Mouse (Mus musculus) lung, postnatal 36 days (tissue): ENCODE measurements around the gene Cs.

Experiments used
- DNase-seq: peaks from one replicate; pipeline ENCODE4 v3.0.0; 2022; ENCODE audit warnings: mixed read lengths

Gene Cs

DNA sequence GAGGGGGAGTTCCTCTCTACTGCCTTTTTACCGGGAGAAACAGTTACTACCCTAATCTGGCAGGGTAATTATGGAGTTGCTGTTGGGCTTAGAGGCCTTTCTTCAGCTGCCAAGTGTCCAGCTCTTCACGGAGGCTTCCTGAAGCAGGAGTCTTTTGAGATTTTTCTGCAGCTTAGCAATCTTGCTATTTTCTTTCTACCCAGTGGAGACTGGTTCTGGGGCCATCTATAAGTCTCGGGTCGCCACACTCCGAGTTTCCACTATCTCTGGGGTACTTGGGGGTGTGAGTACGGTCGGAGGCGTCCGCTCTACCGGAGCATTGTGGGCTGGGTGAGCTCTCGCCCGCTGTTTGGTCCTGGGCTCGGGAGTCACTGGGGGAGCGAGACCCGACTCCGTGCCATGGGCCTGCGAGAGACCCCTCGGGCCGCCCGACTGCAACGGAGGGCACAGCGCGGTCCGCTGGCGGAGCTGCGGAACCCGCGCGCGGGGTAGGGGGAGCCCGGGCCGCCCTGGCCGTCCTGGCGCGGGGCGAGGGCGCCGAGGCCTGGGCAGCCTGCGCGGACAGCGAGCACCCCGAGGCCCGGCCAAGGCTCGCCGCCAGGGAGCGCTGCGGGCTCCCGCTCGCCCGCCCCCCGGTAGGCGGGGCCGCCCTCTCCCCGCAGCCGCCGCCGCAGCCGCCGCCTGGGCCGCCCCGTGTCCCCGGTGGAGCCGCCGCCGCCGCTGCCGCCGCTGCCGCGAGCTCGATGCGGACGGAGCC, 39.1 kb downstream of the Cs start, which contains the start of gene Ankrd52:
Gene Ankrd52, plus strand, starts transcription at position 661 of the 757 bp plus-strand sequence.
- DNase-seq = peak; percentile 84

GRCm38 (mm10) chr10:128377222-128377939, 39.8 kb downstream of the Cs start:
- peak; percentile 26 for DNase-seq

GRCm38 (mm10) chr10:128377940-128378448, 40.5 kb downstream of the Cs start:
- DNase-seq = no peak

DNA sequence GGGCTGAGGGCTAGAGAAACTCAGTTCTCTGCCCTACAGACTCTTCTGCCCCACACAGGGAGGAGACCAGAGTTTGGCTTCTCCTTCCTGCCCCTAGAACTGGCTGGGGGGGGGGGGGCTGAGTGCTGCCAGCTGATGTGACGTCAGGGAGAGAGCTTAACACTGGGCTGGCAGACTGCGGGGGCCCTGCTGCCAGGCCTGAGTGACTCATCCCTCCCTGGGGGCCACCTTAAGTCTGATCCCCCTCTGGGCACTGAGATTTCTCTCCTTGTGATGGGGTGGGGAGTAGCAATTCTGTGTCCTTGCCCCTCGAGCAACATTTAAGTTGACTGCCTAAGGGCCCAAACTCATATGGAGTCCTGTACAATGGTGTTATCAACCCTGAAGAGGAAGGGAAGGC, 40.9 kb downstream of the Cs start:
- no peak for DNase-seq

GRCm38 (mm10) chr10:128379260-128379659, 41.7 kb downstream of the Cs start:
- DNase-seq = no peak

GRCm38 (mm10) chr10:128380565-128380964, 43.0 kb downstream of the Cs start:
- DNase-seq = no peak

DNA sequence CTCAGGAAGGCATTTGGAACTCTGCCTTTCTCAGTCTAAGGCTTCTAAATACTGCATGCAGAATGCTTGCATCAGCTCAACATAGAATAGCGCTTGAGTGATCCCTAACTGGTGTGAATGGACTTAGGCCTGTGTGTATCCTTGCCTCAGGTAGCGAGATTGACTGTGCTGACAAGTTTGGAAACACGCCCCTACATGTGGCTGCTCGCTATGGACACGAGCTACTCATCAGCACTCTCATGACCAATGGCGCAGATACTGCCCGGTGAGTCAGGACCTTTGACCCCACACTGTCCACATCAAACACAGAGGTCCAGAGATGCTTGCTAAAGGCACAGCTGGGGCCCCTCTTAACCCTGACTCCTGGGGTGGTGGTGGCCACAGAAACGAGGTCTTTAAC, 44.9 kb downstream of the Cs start:
- no peak for DNase-seq

DNA sequence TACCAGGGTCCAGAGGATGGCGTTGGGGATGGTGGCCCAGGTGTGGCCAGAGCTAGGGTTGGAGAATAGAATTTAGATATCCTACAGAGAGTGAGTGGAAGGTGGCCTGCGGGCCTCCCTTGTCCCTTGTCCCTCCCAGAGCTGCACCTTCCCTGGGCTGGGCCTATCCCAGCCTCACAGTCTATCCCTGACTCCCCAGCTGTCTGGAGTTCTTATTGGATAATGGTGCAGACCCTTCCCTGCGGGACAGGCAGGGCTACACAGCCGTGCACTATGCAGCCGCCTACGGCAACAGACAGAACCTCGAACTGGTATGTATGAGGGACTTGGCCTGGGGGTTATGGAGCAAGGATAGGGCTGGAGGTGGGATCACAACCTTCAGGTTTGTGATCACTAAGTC, 48.4 kb downstream of the Cs start:
- no peak for DNase-seq

GRCm38 (mm10) chr10:128388941-128389340, 51.4 kb downstream of the Cs start:
- DNase-seq = no peak

- DNase-seq = no peak
Measured at GRCm38 (mm10) chr10:128389570-128389969, 52.0 kb downstream of the Cs start.

DNA sequence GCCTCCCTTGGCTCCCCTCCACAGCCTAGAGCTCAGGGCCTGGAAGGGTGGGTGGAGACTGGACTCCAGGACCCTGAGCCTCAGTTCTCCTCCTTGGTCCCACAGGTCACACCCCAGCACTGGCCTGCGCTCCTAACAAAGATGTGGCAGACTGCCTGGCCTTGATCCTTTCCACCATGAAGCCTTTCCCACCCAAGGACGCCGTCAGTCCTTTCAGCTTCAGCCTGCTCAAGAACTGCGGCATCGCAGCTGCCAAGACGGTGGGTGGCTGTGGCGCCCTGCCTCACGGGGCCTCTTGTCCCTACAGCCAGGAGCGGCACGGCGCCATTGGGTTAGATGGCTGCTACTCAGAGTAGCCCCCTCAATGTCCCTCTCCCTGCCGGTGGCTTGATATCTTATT, 52.8 kb downstream of the Cs start:
- DNase-seq = no peak

- no peak for DNase-seq
Measured at GRCm38 (mm10) chr10:128391850-128392249, 54.3 kb downstream of the Cs start.

GRCm38 (mm10) chr10:128396017-128396673, 58.6 kb downstream of the Cs start:
- DNase-seq = no peak

- DNase-seq = no peak
Measured at GRCm38 (mm10) chr10:128396716-128397264, 59.3 kb downstream of the Cs start.

DNA sequence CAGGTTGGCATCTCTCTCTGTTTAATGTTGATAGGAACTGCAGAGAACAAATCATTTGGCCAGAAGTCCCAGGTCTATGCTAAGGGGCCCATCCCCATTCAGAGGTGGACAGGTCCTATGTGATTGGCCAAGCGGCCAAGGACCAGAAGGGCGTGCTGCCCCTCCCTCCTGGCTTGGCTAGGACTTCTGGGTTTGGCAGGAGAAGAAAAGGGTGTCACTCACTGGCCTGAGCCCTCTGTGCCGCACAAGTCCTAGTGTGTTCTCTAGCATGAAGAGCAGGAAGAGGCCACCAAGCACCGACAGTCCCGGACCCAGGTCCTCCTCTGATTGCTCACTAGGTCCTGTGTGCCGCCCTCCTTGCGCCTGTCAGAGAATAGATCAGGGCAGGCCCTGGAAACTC, 59.9 kb downstream of the Cs start:
- peak; percentile 10 for DNase-seq

DNA sequence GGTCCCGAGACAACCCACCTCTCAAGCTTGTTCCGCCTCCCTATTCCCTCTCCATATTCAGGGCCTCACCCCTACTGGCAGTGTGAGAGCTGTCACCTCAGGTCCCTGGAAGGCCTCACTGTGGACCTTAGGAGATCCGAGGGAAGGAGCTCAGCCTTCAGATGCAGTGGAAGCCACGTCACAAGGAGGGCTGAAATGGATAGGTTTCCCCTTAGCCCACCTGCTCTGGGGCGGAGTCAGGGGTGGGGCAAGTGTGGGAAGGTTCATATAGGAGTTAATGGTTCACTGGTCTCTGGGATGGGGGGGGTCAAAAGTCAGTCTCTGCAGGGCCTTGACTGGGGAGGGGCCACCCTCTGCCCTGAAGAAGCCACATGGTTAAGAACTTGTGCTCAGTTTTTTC, 62.8 kb downstream of the Cs start:
- DNase-seq = no peak

GRCm38 (mm10) chr10:128401056-128401455, 63.5 kb downstream of the Cs start, which contains the start of gene Slc39a5:
Slc39a5 (minus strand) TSS chr10:128401229.
- DNase-seq = no peak

DNA sequence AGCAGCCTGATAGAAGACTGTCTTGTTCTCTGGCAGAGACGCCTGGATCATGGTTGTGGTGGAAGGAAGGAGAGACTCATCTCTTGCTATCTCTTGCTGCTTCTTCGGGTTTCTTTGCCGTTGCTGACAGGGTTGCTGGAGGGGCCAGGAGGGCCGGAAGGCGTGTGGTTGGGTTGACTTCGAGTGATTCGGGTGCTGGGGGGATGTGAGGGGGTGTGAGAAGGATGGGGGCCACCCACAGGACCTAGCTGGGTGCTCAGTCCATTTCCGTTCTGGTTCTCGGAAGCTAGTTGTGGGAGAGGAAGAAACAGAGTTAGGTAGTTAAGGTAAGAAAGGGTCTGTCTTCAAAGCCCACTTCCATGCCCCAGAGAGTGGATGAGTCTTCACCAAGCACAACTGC, 64.1 kb downstream of the Cs start:
- no peak for DNase-seq

DNA sequence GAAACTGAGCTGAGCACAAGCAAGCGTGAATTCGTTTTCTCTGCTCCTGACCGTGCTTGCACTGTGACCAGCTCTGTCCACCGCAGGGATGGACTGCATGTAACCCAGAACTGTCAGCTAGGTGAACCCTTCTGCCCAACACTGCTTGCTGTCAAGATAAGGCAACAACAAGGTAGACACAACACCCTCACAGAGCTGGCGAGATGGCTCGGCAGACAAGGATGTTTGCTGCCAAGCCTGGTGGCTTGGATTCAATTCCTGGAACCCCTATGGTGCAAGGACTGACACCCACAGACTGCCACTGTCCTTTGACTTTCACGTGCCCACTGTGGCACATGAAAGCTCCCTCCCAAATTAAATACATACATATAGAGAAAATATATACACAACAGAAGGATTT, 66.4 kb downstream of the Cs start:
- no peak for DNase-seq

- DNase-seq = peak; percentile 11
Measured at GRCm38 (mm10) chr10:128408591-128409535, 71.3 kb downstream of the Cs start.

DNA sequence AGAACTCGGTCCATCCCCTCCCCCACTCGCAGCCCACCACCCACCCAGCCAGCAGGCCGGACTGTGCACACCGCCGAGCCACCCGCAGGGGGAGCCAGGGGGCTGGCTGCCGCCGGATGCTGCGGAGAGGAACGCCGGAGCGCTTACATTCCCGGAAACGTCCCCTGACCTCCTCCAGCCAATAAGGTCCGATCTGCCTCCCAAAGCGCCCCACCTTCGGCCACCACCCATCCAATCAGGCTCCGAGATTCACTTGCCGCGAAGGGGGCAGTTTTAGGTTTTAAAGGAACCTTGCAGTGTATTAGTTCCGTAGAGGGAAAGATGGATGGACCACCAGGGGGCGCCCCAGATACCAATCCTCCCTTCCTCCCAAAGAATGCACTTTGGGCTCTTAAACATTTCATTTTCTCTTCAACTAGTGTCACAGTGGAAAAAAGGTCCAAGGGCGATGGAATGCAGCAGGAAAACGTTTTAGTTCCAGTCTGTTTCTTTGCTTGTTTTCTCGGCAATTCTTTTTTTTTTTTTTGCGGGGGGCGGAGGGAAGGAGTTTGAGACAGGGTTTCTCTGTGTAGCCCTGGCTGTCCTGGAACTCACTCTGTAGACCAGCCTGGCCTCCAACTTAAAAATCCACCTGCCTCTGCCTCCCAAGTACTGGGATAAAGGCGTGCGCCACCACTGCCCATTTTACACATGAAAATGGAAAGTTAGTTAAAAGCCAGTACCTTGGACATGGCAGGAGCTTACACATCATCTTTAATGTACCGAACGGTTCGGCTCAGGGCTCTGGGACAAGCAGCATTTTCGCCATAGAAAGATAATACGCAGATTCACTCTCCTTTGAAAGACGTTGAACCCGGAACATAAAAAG, 72.4 kb downstream of the Cs start:
- peak; percentile 99 for DNase-seq
